Mouse (Mus musculus): ENCODE results near the gene Gm38394. TPM values are rescaled to one million over a fixed set of nuclear protein-coding genes. Genes with fewer than 3 reads are reported as not detected.

Gm38394 gene
- polyA plus RNA-seq, 1 experiment from 2014 or later, result 5.4 TPM

GRCm38 (mm10) chr1:133613817-133614216 lies 47.3 kb downstream of the Gm38394 start:
- H3K27ac ChIP-seq, result no peak overlapping the region
- no peak overlapping the region for H3K9ac ChIP-seq
- no peaks in the 10 kb centered on the region for H3K9me3 ChIP-seq
- 75% methylated on average over 3 of the region's 3 CpGs for WGBS
- H3K36me3 ChIP-seq, result peaks cover 16% of the 10 kb centered on the region
- H3K4me3 ChIP-seq (replicated peaks), result no peak overlapping the region
- no peaks in the 10 kb centered on the region for H3K27me3 ChIP-seq (replicated peaks)
- H3K4me1 ChIP-seq, result no peaks in the 10 kb centered on the region
- no peak for ATAC-seq (ENCODE audit: insufficient read depth, low FRiP score, low read depth)
- no peak overlapping the region for H3K4me2 ChIP-seq

- Histone ChIP-seq H3K4me3 (replicated peaks) (no peak overlapping the region), H3K36me3 (peaks cover 27% of the 10 kb centered on the region), H3K9me3 (no peaks in the 10 kb centered on the region), H3K27ac (no peak overlapping the region), H3K27me3 (replicated peaks) (no peaks in the 10 kb centered on the region), H3K4me1 (no peaks in the 10 kb centered on the region), H3K9ac (no peak overlapping the region), H3K4me2 (no peak overlapping the region)
- ATAC-seq (ENCODE audit: insufficient read depth, low FRiP score, low read depth), result no peak
- 82% methylated on average over 1 of the region's 1 CpGs for WGBS
Observed at GRCm38 (mm10) chr1:133611436-133611835, 49.7 kb downstream of the Gm38394 start.

- no peaks in the 10 kb centered on the region for H3K4me1 ChIP-seq
- ATAC-seq (ENCODE audit: insufficient read depth, low FRiP score, low read depth), result no peak; the same call in 1 of the 2 replicates
- WGBS, result 54% methylated on average over 6 of the region's 6 CpGs
- peak overlapping the region; percentile 97; the same call in 1 of the 2 replicates for H3K4me3 ChIP-seq (replicated peaks)
- H3K27me3 ChIP-seq (replicated peaks), result no peaks in the 10 kb centered on the region
- H3K36me3 ChIP-seq, result peaks cover 31% of the 10 kb centered on the region
- no peak overlapping the region for H3K9ac ChIP-seq
- no peak overlapping the region for H3K27ac ChIP-seq
- H3K9me3 ChIP-seq, result no peaks in the 10 kb centered on the region
- peak overlapping the region; percentile 8; the same call in 1 of the 2 replicates for H3K4me2 ChIP-seq
Observed at GRCm38 (mm10) chr1:133610601-133611000, 50.5 kb downstream of the Gm38394 start.

GRCm38 (mm10) chr1:133609771-133610502 lies 51.2 kb downstream of the Gm38394 start, which contains the start of gene Snrpe:
Gene Snrpe, minus strand, starts transcription at chr1:133610291.
- Histone ChIP-seq H3K4me3 (replicated peaks) (peak within 1 kb of the TSS; percentile 97), H3K27me3 (replicated peaks) (no peaks in the 10 kb centered on the region), H3K9me3 (no peaks in the 10 kb centered on the region), H3K9ac (peak within 1 kb of the TSS; percentile 95), H3K4me2 (peak within 1 kb of the TSS; percentile 62), H3K4me1 (no peaks in the 10 kb centered on the region), H3K36me3 (peaks cover 37% of the 10 kb centered on the region), H3K27ac (peak within 1 kb of the TSS; percentile 93)
- WGBS, result under 1% methylated on average over 73 of the region's 73 CpGs
- peak; percentile 98 for ATAC-seq (ENCODE audit: insufficient read depth, low FRiP score, low read depth)

- H3K27ac ChIP-seq, result no peak overlapping the region
- H3K9me3 ChIP-seq, result no peaks in the 10 kb centered on the region
- no peak overlapping the region for H3K4me2 ChIP-seq
- no peaks in the 10 kb centered on the region for H3K27me3 ChIP-seq (replicated peaks)
- H3K36me3 ChIP-seq, result peaks cover 59% of the 10 kb centered on the region
- no peaks in the 10 kb centered on the region for H3K4me1 ChIP-seq
- 92% methylated on average over 4 of the region's 4 CpGs for WGBS
- ATAC-seq (ENCODE audit: insufficient read depth, low FRiP score, low read depth), result no peak
- no peak overlapping the region for H3K4me3 ChIP-seq (replicated peaks)
- no peak overlapping the region for H3K9ac ChIP-seq
Observed at GRCm38 (mm10) chr1:133603174-133603573, 57.9 kb downstream of the Gm38394 start.

GRCm38 (mm10) chr1:133596298-133597007 lies 64.7 kb downstream of the Gm38394 start:
- H3K4me2 ChIP-seq, result no peak overlapping the region
- no peak overlapping the region for H3K9ac ChIP-seq
- 8% methylated on average over 4 of the region's 4 CpGs for WGBS
- no peaks in the 10 kb centered on the region for H3K36me3 ChIP-seq
- H3K27ac ChIP-seq, result peak overlapping the region; percentile 14; the same call in 1 of the 2 replicates
- peak; percentile 35; the same call in 1 of the 2 replicates for ATAC-seq (ENCODE audit: insufficient read depth, low FRiP score, low read depth)
- no peaks in the 10 kb centered on the region for H3K9me3 ChIP-seq
- no peaks in the 10 kb centered on the region for H3K27me3 ChIP-seq (replicated peaks)
- H3K4me1 ChIP-seq, result 0 out of 2 replicates have a peak, but pooled peaks cover 2% of the 10 kb centered on the region
- no peak overlapping the region for H3K4me3 ChIP-seq (replicated peaks)

GRCm38 (mm10) chr1:133585995-133586537 lies 75.1 kb downstream of the Gm38394 start:
- no peaks in the 10 kb centered on the region for H3K9me3 ChIP-seq
- H3K9ac ChIP-seq, result no peak overlapping the region
- H3K27me3 ChIP-seq (replicated peaks), result no peaks in the 10 kb centered on the region
- no peaks in the 10 kb centered on the region for H3K4me1 ChIP-seq
- H3K4me3 ChIP-seq (replicated peaks), result no peak overlapping the region
- H3K4me2 ChIP-seq, result no peak overlapping the region
- no peaks in the 10 kb centered on the region for H3K36me3 ChIP-seq
- H3K27ac ChIP-seq, result no peak overlapping the region
- ATAC-seq (ENCODE audit: insufficient read depth, low FRiP score, low read depth), result no peak
- 68% methylated on average over 6 of the region's 6 CpGs for WGBS

- no peak overlapping the region for H3K9ac ChIP-seq
- no peaks in the 10 kb centered on the region; the same call in 1 of the 2 replicates for H3K9me3 ChIP-seq
- H3K36me3 ChIP-seq, result no peaks in the 10 kb centered on the region
- H3K27ac ChIP-seq, result no peak overlapping the region
- H3K4me2 ChIP-seq, result no peak overlapping the region
- ATAC-seq (ENCODE audit: insufficient read depth, low FRiP score, low read depth), result no peak
- H3K4me3 ChIP-seq (replicated peaks), result no peak overlapping the region
- H3K4me1 ChIP-seq, result no peaks in the 10 kb centered on the region
- 61% methylated on average over 11 of the region's 11 CpGs for WGBS
- no peaks in the 10 kb centered on the region for H3K27me3 ChIP-seq (replicated peaks)
Observed at GRCm38 (mm10) chr1:133571293-133571692, 89.8 kb downstream of the Gm38394 start.

Other genes with a start within 250 kb of the Gm38394 start
- 6.8 and 7.9 TPM in 2 replicates for gene Sox13, start 236.9 kb downstream of the Gm38394 start, polyA plus RNA-seq (2015; fragmentation: Nextera tagmentation; extraction: Ambion mirVana)
- gene Snrpe, start 51.0 kb downstream of the Gm38394 start, polyA plus RNA-seq (2015; fragmentation: Nextera tagmentation; extraction: Ambion mirVana), result 574 and 580 TPM in 2 replicates
- gene Zbed6, start 433 bp downstream of the Gm38394 start, polyA plus RNA-seq (2015; fragmentation: Nextera tagmentation; extraction: Ambion mirVana), result not detected in 2 replicates
- 0.58 and 0.66 TPM in 2 replicates for gene Lax1, start 28.8 kb upstream of the Gm38394 start, polyA plus RNA-seq (2015; fragmentation: Nextera tagmentation; extraction: Ambion mirVana)
- 21.5 and 22.0 TPM in 2 replicates for gene Atp2b4, start 139.7 kb upstream of the Gm38394 start, polyA plus RNA-seq (2015; fragmentation: Nextera tagmentation; extraction: Ambion mirVana)
- 1.7 and 1.8 TPM in 2 replicates for gene Optc, start 246.7 kb upstream of the Gm38394 start, polyA plus RNA-seq (2015; fragmentation: Nextera tagmentation; extraction: Ambion mirVana)